Mouse (Mus musculus): ENCODE results near the gene Vps13d.

GRCm38 (mm10) chr4:145022211-145022610, 172.6 kb downstream of the Vps13d start:
- TF ChIP-seq CTCF (IDR thresholded peaks at IDR 0.05) (no peak), EP300 (IDR thresholded peaks at IDR 0.05) (no peak)
